Mouse (Mus musculus) neural tube, embryonic 12.5 days (tissue): Measurements from ENCODE around the gene E130309D02Rik. TPM values are rescaled to one million over a fixed set of nuclear protein-coding genes. Genes with fewer than 3 reads are reported as not detected.

ENCODE experiments used
- ATAC-seq: fragments of 200-750 bp; cut with Nextera tagmentation; 2 replicates; pipeline ENCODE4 v1.8.0; 2017; ENCODE audit warnings: low read depth, mild to moderate bottlenecking, moderate TSS enrichment, moderate library complexity; ENCODE audit not compliant: low FRiP score
- H3K27ac ChIP-seq: fragments of 300-500 bp; sonication (generic); 2 replicates; pipeline ENCODE4 v1.5.1; 2016
- H3K27me3 ChIP-seq: fragments of 300-500 bp; sonication (generic); replicated peaks from 2 replicates; pipeline ENCODE4 v1.6.1; 2016; ENCODE audit warnings: mild to moderate bottlenecking
- H3K36me3 ChIP-seq: fragments of 300-500 bp; sonication (generic); 2 replicates; pipeline ENCODE4 v1.6.1; 2016; ENCODE audit warnings: mild to moderate bottlenecking
- H3K4me1 ChIP-seq: fragments of 300-500 bp; sonication (generic); 2 replicates; pipeline ENCODE4 v1.6.1; 2016
- H3K4me2 ChIP-seq: fragments of 300-500 bp; sonication (generic); replicated peaks from 2 replicates; pipeline ENCODE4 v1.6.1; 2016; ENCODE audit warnings: mild to moderate bottlenecking
- H3K4me3 ChIP-seq: fragments of 300-500 bp; sonication (generic); 2 replicates; pipeline ENCODE4 v1.5.1; 2016
- H3K9ac ChIP-seq: fragments of 300-500 bp; sonication (generic); 2 replicates; pipeline ENCODE4 v1.6.1; 2016; ENCODE audit warnings: mild to moderate bottlenecking
- H3K9me3 ChIP-seq: fragments of 300-500 bp; sonication (generic); 2 replicates; pipeline ENCODE4 v1.6.1; 2016; ENCODE audit warnings: mild to moderate bottlenecking
- WGBS: fragments of 180-500 bp; shearing (Covaris S2); methylation state at CpG from one replicate; pipeline ENCODE4 v1.1.7; 2016; 5-methylcytosine and 5-hydroxymethylcytosine counted together
- polyA plus RNA-seq: library from polyadenylated mRNA; unstranded; fragments of >200 nt; fragmentation: Nextera tagmentation; extraction: Ambion mirVana; gene quantifications from 2 replicates; pipeline ENCODE4 v1.2.1, GENCODE M21; 2016

Gene E130309D02Rik
- polyA plus RNA-seq, 1 experiment from 2014 or later, result 57.4 TPM

DNA sequence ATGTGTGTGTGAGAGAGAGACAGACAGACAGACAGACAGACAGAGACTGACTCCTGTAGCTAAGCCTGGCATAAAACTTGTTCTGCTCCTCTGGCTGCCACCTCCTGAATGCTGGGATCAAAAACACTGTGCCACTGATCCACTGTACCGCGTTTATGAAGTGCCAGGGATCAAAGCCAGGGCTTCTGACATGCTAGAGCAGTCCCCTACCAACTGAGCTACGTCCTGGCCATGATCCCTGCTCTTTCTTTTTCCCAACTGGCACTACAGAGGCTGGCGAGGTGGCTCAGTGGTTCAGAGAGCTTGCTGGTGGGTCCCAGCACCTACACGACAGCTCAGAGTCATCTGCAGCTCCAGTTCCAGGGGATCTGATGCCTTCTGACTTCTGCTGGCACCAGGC lies 39.4 kb downstream of the E130309D02Rik start:
- Histone ChIP-seq H3K9me3 (no peaks in the 10 kb centered on the region), H3K27ac (no peak overlapping the region), H3K36me3 (no peaks in the 10 kb centered on the region; the same call in 1 of the 2 replicates), H3K9ac (no peak overlapping the region), H3K27me3 (no peaks in the 10 kb centered on the region), H3K4me3 (no peak overlapping the region), H3K4me1 (peaks cover 6% of the 10 kb centered on the region), H3K4me2 (no peak overlapping the region)
- 59% methylated on average over 5 of the region's 5 CpGs for WGBS
- ATAC-seq, result no peak

DNA sequence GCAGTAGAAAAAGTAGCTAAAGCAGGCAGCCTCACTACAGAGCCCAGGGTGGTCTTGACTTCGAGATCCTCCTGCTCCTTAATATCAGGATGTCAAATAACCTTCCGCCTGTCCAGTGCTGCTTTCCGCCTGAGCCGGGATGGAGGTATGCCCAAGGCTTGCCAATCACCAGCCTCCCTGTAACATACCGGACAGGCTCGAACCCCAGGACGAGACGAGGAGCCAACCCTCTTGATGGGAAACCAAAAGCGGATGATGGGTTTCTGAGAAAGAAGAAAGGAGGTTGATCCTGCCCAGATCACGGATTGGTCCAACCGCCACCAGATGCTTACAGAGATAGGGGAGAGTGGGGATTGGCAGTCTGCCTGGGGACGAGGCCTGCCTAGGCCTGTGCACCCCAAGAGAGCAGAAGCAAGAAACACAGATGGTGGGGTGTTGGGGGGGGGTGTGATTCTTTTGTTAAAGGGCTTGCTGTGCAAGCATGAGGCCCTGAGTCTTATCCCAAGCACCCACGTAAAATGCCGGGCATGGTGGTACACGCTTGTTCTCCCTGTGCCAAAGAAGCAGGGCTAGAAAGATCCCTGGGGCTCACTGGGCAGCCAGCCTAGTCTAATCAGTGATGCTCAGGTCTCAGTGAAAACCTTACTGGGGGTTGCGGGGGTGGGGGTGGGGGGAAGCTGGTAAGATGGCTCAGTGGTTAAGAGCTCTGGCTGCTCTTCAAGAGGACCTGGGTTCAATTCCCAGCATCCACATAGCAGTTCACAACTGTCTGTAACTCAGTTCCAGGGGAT lies 42.4 kb downstream of the E130309D02Rik start:
- 90% methylated on average over 16 of the region's 16 CpGs for WGBS
- Histone ChIP-seq H3K27ac (no peak overlapping the region), H3K27me3 (no peaks in the 10 kb centered on the region), H3K4me1 (peaks cover 23% of the 10 kb centered on the region), H3K4me3 (no peak overlapping the region), H3K9me3 (no peaks in the 10 kb centered on the region), H3K9ac (no peak overlapping the region), H3K36me3 (no peaks in the 10 kb centered on the region; the same call in 1 of the 2 replicates), H3K4me2 (no peak overlapping the region)
- no peak for ATAC-seq

DNA sequence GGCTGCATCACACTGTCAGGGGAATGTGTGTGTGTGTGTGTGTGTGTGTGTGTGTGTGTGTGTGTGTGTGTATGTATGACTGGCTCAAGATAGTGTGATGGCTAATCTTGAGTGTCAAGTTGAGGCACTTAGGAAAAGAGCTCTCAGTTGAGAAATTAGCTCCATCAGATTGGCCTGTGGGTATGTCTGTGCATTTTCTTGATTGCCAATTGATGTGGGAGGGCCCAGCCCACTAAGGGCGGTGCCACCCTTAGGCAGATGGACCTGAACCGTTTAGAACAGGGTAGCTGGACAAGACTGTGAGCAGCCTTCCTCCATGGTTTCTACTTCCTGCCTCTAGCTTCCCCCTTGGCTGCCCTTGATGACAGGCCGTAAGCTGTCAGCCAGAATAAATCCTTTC lies 43.1 kb downstream of the E130309D02Rik start:
- H3K4me2 ChIP-seq, result no peak overlapping the region
- H3K9ac ChIP-seq, result no peak overlapping the region
- H3K27ac ChIP-seq, result no peak overlapping the region
- H3K9me3 ChIP-seq, result no peaks in the 10 kb centered on the region
- H3K4me3 ChIP-seq, result no peak overlapping the region
- ATAC-seq, result no peak
- 80% methylated on average over 3 of the region's 3 CpGs for WGBS
- H3K27me3 ChIP-seq, result no peaks in the 10 kb centered on the region
- H3K4me1 ChIP-seq, result peaks cover 23% of the 10 kb centered on the region
- H3K36me3 ChIP-seq, result no peaks in the 10 kb centered on the region; the same call in 1 of the 2 replicates

DNA sequence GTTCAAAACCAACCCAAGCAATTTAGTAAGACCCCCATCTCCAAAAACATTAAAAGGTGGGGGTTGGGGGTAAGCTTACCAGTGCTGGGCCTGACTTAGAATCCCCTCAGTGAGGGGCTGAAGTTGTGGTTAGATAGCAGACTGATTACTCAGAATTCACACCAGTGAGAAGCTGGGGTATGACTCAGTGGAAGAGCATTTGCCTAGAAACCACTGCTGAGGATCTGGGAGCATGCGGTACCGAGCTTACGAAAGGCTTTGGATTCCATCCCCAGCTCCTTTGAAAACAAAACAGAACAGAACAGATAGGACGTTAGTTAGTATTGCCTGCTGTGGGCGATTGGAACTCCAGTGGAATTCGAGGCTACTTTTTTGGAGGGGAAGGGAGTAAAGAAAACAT lies 43.5 kb downstream of the E130309D02Rik start:
- ATAC-seq, result no peak
- Histone ChIP-seq H3K4me2 (no peak overlapping the region), H3K9me3 (no peaks in the 10 kb centered on the region), H3K4me1 (peaks cover 23% of the 10 kb centered on the region), H3K9ac (no peak overlapping the region), H3K27me3 (no peaks in the 10 kb centered on the region), H3K4me3 (no peak overlapping the region), H3K36me3 (no peaks in the 10 kb centered on the region; the same call in 1 of the 2 replicates), H3K27ac (no peak overlapping the region)
- WGBS, result 90% methylated on average over 6 of the region's 6 CpGs

DNA sequence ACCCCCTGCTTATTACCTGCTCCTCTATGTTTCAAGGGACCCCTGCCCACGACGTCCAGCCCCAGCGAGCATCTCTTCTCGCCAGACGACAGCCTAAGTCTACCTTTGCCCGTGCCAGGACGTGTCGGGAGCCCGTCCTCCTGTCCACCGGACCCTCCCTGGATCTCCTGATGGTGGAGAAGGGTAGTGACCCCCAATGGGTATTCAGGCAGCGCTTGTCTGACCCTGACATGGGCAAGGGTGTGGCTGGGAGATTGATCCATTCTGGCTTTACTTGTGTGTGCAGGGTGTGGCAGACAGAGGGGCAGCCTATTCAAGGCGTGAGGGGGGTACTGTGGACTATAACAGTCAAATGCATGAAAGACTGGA lies 45.0 kb downstream of the E130309D02Rik start:
- 3% methylated on average over 12 of the region's 12 CpGs for WGBS
- Histone ChIP-seq H3K4me3 (peak overlapping the region; percentile 95), H3K27me3 (no peaks in the 10 kb centered on the region), H3K27ac (no peak overlapping the region), H3K4me1 (peaks cover 29% of the 10 kb centered on the region), H3K4me2 (peak overlapping the region; percentile 95), H3K9ac (peak overlapping the region; percentile 97), H3K36me3 (no peaks in the 10 kb centered on the region; the same call in 1 of the 2 replicates), H3K9me3 (no peaks in the 10 kb centered on the region)
- ATAC-seq, result no peak; the same call in none of the 2 replicates

DNA sequence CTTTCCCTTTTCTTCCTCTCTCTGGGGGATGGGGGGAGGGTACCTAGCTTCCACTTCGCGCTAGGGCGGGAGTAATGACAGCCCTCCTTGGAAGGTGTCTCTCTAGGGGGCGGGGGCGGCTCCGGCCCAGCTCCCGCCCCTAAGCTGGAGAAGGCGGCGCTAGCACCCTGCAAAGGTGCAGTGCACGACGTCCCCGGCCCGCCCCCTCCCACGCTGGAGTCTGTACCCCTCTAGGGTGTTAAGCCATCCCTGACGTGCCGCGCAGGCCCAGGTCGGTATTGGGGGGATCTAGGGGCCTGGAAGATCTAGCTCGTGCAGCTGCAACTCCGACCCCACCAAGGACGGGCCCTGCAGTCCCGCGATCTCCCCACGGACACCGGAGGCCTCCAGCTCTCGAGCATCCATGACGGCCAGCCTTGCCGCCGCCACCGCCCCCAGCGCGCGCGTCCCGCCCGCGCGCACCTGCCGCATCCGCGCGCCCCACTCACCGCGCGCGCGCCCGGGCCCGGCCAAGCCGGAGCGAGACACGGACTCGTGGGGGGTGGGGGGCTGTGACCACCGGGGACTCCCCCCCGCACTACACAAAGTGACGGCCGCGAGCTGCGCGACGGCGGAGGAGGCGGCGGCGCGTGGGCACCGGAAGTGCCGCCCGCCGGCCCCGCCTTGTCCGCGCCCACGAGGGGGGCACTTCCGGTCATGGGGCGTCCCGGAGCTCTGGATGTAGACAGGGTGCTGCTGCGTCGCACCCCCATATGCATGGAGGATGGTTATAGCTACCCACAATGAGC lies 45.6 kb downstream of the E130309D02Rik start, which contains the start of gene Zfp316:
Gene Zfp316, minus strand, starts transcription at position 660 of the 788 bp plus-strand sequence.
- peak within 1 kb of the TSS; percentile 97 for H3K9ac ChIP-seq
- peak within 1 kb of the TSS; percentile 95 for H3K4me3 ChIP-seq
- H3K4me1 ChIP-seq, result peaks cover 29% of the 10 kb centered on the region
- H3K4me2 ChIP-seq, result peak within 1 kb of the TSS; percentile 95
- no peaks in the 10 kb centered on the region for H3K9me3 ChIP-seq
- peaks cover 4% of the 10 kb centered on the region for H3K36me3 ChIP-seq
- H3K27ac ChIP-seq, result peak within 1 kb of the TSS; percentile 50; the same call in 1 of the 2 replicates
- WGBS, result under 1% methylated on average over 79 of the region's 79 CpGs
- H3K27me3 ChIP-seq, result no peaks in the 10 kb centered on the region
- peak; percentile 84 for ATAC-seq

DNA sequence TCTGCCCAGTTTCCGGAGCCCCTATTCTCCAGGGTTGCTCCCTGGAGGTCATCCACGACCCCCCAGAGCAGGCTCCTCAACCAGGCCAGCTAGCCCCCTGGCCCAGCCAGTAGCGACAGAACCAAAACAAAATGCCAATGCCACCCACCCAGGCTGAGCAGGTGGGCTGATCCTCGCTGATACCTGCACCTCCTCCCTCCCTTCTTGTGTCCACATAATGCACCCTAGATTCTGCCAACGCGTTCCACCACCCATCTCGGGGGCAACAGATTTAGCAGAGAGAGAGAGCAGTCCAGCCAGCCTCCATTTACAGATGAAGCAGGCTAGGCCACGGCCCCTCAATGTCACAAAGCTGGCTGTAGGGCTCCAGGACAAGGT lies 46.2 kb downstream of the E130309D02Rik start:
- peak overlapping the region; percentile 95 for H3K4me2 ChIP-seq
- H3K4me3 ChIP-seq, result peak overlapping the region; percentile 95
- ATAC-seq, result peak; percentile 46
- H3K27me3 ChIP-seq, result no peaks in the 10 kb centered on the region
- peak overlapping the region; percentile 97 for H3K9ac ChIP-seq
- H3K36me3 ChIP-seq, result peaks cover 10% of the 10 kb centered on the region
- peaks cover 29% of the 10 kb centered on the region for H3K4me1 ChIP-seq
- H3K9me3 ChIP-seq, result no peaks in the 10 kb centered on the region
- peak overlapping the region; percentile 50; the same call in 1 of the 2 replicates for H3K27ac ChIP-seq
- 29% methylated on average over 8 of the region's 8 CpGs for WGBS

DNA sequence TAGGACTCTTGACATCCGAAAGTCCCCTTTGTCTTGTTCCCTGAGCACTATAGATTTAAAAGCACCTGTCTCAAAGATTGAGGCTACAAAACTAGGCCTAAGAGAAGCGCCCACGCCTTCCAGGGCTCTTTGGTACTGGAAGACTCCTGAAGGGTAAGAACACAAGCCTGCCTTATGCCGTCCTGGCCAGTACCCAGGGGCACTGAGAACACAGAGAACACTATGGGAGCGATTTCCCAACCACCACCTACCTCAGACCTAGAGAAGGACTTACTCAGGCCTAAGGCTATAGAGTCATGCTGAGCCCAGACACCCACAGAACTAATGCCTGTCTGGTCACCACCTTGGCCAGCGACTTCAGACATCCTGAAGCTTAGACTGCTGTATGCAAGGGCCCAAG lies 48.4 kb downstream of the E130309D02Rik start:
- Histone ChIP-seq H3K9me3 (no peaks in the 10 kb centered on the region), H3K4me2 (no peak overlapping the region), H3K9ac (no peak overlapping the region), H3K4me1 (peaks cover 29% of the 10 kb centered on the region), H3K36me3 (peaks cover 31% of the 10 kb centered on the region), H3K4me3 (no peak overlapping the region), H3K27ac (no peak overlapping the region), H3K27me3 (no peaks in the 10 kb centered on the region)
- 89% methylated on average over 6 of the region's 6 CpGs for WGBS
- ATAC-seq, result no peak

DNA sequence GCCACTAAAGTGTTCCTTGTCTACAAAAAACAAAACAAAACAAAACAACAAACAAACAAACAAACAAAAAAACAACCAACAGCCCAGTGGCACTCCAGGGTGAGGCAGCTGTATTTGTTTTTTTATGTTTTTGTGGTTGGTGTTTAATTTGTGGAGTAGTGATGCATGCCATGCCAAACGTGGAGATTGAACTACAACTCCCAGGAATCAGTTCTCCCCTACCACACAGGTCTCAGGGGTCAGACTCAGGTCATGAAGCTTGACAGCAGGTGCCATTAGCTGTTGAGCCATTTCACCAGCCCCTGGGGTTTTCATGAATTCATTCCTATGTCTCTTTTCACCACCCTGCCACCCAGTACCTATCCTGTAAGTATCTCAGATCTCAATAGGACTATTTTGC lies 49.8 kb downstream of the E130309D02Rik start:
- no peak overlapping the region for H3K4me2 ChIP-seq
- H3K9ac ChIP-seq, result no peak overlapping the region
- no peak for ATAC-seq
- H3K36me3 ChIP-seq, result peaks cover 42% of the 10 kb centered on the region
- peaks cover 19% of the 10 kb centered on the region for H3K4me1 ChIP-seq
- H3K27ac ChIP-seq, result no peak overlapping the region
- no peaks in the 10 kb centered on the region for H3K9me3 ChIP-seq
- H3K27me3 ChIP-seq, result no peaks in the 10 kb centered on the region
- H3K4me3 ChIP-seq, result no peak overlapping the region
- WGBS, result 38% methylated on average over 1 of the region's 1 CpGs

DNA sequence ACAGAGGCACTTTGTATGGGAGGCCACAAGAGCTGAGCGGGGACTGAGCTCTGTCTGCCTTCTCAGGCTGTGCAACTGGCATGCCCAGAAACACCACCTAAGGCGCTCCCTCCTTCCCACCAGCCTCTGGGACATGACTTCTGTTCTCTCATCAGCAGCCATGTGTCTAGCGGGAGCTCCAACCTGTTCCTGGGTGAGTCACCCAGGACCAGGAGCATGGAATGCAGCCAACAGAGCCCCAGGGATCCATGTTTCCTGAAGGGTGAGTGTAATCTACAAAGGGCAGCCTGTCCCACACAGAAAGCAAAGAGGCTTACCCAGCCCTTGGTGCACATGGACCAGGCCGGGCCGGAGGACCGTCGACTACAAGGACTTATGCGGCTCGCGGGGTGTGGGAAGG lies 50.5 kb downstream of the E130309D02Rik start:
- Histone ChIP-seq H3K36me3 (peaks cover 50% of the 10 kb centered on the region), H3K9ac (no peak overlapping the region), H3K4me3 (no peak overlapping the region), H3K27ac (no peak overlapping the region), H3K4me1 (peaks cover 16% of the 10 kb centered on the region), H3K4me2 (no peak overlapping the region), H3K9me3 (no peaks in the 10 kb centered on the region), H3K27me3 (no peaks in the 10 kb centered on the region)
- no peak for ATAC-seq
- WGBS, result 89% methylated on average over 10 of the region's 10 CpGs

DNA sequence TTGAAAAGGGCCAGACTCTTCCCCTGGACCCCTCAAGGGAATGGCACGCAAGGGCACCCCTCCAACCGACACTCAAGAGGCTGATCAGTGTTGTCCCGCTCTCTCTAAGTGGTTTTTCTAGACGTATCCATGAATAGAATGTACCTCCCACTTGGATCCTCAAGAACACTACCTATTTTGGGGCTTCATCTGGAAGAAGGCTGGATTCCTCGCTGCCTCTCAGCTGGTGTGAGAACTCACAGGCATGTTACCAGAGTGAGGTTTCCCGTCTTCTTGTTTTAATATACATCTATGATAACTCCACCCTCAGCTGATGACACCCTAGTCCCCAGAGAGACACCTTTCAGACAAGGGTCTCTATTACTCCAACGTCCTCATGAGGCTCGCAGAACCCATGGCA lies 53.5 kb downstream of the E130309D02Rik start:
- H3K4me3 ChIP-seq, result no peak overlapping the region
- 95% methylated on average over 8 of the region's 8 CpGs for whole genome bisulfite sequencing
- peaks cover 6% of the 10 kb centered on the region for H3K4me1 ChIP-seq
- H3K4me2 ChIP-seq, result no peak overlapping the region
- H3K9ac ChIP-seq, result no peak overlapping the region
- H3K9me3 ChIP-seq, result no peaks in the 10 kb centered on the region
- ATAC-seq, result no peak
- no peak overlapping the region for H3K27ac ChIP-seq
- H3K36me3 ChIP-seq, result peaks cover 78% of the 10 kb centered on the region
- H3K27me3 ChIP-seq, result peaks cover 20% of the 10 kb centered on the region

DNA sequence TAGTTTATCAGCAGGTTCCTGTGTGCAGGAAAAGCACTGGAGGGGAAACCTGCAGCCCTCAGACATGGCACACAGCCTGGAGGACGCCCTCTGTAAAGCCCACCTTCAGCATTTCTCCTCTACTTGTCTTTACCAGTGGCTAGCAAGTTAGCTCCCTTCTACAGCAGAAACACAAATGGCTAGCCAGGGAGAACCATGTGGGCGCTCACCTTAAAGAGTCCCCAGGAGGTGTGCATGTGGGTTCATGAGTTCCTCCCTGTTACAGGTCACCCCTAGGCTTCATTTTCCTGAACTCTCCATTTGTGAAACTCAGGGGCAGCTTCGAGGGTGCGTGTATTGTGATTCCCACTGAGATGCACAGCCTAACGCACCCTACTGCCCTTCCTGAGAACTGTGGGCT lies 59.4 kb downstream of the E130309D02Rik start:
- WGBS, result 75% methylated on average over 5 of the region's 5 CpGs
- H3K4me1 ChIP-seq, result peaks cover 18% of the 10 kb centered on the region
- H3K27ac ChIP-seq, result no peak overlapping the region
- H3K9me3 ChIP-seq, result no peaks in the 10 kb centered on the region
- H3K27me3 ChIP-seq, result peaks cover 76% of the 10 kb centered on the region
- no peak overlapping the region for H3K9ac ChIP-seq
- no peak overlapping the region for H3K4me3 ChIP-seq
- ATAC-seq, result no peak
- H3K4me2 ChIP-seq, result no peak overlapping the region
- peaks cover 86% of the 10 kb centered on the region for H3K36me3 ChIP-seq
